Comparison of ENCODE assay signal across 12 mouse cellular contexts in genomic region chr6:120644346-120645299, GRCm38 (mm10). TPM values are rescaled to one million over a fixed set of nuclear protein-coding genes. Genes with fewer than 3 reads are reported as not detected.
DNase-seq lines count a peak whose midpoint lies in the region; ATAC-seq lines count a peak whose summit lies in the region.
"Had no signal": no experiment of that assay in that cellular context is flagged by ENCODE, and none has a peak within 500 bp of the region (broad histone marks: within the 10 kb centered on the region; RNA-seq: fewer than 3 reads in every experiment).

No protein-coding gene starts in this region.

- H3K36me3 ChIP-seq in heart, embryonic 12.5 days = no peaks in the 10 kb centered on the region
- H3K36me3 ChIP-seq in neural tube, embryonic 13.5 days = no peaks in the 10 kb centered on the region
- no peaks in the 10 kb centered on the region for H3K36me3 ChIP-seq in neural tube, embryonic 15.5 days
- no peaks in the 10 kb centered on the region for H3K36me3 ChIP-seq in intestine, embryonic 16.5 days (ENCODE audit: control insufficient read depth, insufficient read depth, low read length)
- H3K36me3 ChIP-seq: liver, embryonic 15.5 days had no signal

- no peak overlapping the region for H3K4me2 ChIP-seq in heart, embryonic 12.5 days
- H3K4me2 ChIP-seq in neural tube, embryonic 13.5 days = no peak overlapping the region
- H3K4me2 ChIP-seq in neural tube, embryonic 15.5 days = no peak overlapping the region
- H3K4me2 ChIP-seq in intestine, embryonic 16.5 days (ENCODE audit: low read depth, low read length) = no peak overlapping the region
- H3K4me2 ChIP-seq: liver, embryonic 15.5 days; midbrain, embryonic 11.5 days had no signal

- H3K27ac ChIP-seq in heart, embryonic 12.5 days (ENCODE audit: poor library complexity, severe bottlenecking) = no peak overlapping the region
- H3K27ac ChIP-seq in neural tube, embryonic 13.5 days (replicated peaks) = no peak overlapping the region
- no peak overlapping the region for H3K27ac ChIP-seq in neural tube, embryonic 15.5 days (replicated peaks)
- H3K27ac ChIP-seq in intestine, embryonic 16.5 days (ENCODE audit: low read length) = no peak overlapping the region
- H3K27ac ChIP-seq: liver, embryonic 15.5 days had no signal

- no peak overlapping the region for H3K4me3 ChIP-seq in heart, embryonic 12.5 days
- H3K4me3 ChIP-seq in neural tube, embryonic 13.5 days = no peak overlapping the region
- H3K4me3 ChIP-seq in neural tube, embryonic 15.5 days (replicated peaks) = no peak overlapping the region
- no peak overlapping the region for H3K4me3 ChIP-seq in intestine, embryonic 16.5 days (ENCODE audit: low read length)
- H3K4me3 ChIP-seq: liver, embryonic 15.5 days had no signal

- no peak for ATAC-seq in heart, embryonic 12.5 days (ENCODE audit: insufficient number of reproducible peaks, low FRiP score)
- 0 out of 2 replicates have a peak, but pooled peaks have one; percentile 40 for ATAC-seq in neural tube, embryonic 13.5 days (ENCODE audit: low read depth)
- ATAC-seq in neural tube, embryonic 15.5 days (ENCODE audit: low FRiP score) = no peak
- no peak for ATAC-seq in intestine, embryonic 16.5 days

- H3K27me3 ChIP-seq in heart, embryonic 12.5 days (replicated peaks) = no peaks in the 10 kb centered on the region
- H3K27me3 ChIP-seq in neural tube, embryonic 13.5 days = no peaks in the 10 kb centered on the region
- H3K27me3 ChIP-seq in neural tube, embryonic 15.5 days (replicated peaks) = no peaks in the 10 kb centered on the region
- no peaks in the 10 kb centered on the region for H3K27me3 ChIP-seq in intestine, embryonic 16.5 days (replicated peaks; ENCODE audit: control insufficient read depth, insufficient read depth, low read length)
- H3K27me3 ChIP-seq: liver, embryonic 15.5 days had no signal

- no peak overlapping the region for H3K9ac ChIP-seq in heart, embryonic 12.5 days
- no peak overlapping the region for H3K9ac ChIP-seq in neural tube, embryonic 13.5 days
- H3K9ac ChIP-seq in neural tube, embryonic 15.5 days (replicated peaks) = no peak overlapping the region
- no peak overlapping the region for H3K9ac ChIP-seq in intestine, embryonic 16.5 days (ENCODE audit: low read depth, low read length)
- H3K9ac ChIP-seq: liver, embryonic 15.5 days had no signal

- 57% methylated on average over 23 of the region's 23 CpGs for WGBS in heart, embryonic 12.5 days
- WGBS in neural tube, embryonic 13.5 days = 58% methylated on average over 23 of the region's 23 CpGs
- WGBS in neural tube, embryonic 15.5 days = 61% methylated on average over 23 of the region's 23 CpGs
- whole genome bisulfite sequencing in intestine, embryonic 16.5 days = 57% methylated on average over 23 of the region's 23 CpGs

- H3K4me1 ChIP-seq in heart, embryonic 12.5 days (replicated peaks) = peaks cover 8% of the 10 kb centered on the region
- peaks cover 5% of the 10 kb centered on the region; the same call in 1 of the 2 replicates for H3K4me1 ChIP-seq in neural tube, embryonic 13.5 days (replicated peaks)
- H3K4me1 ChIP-seq in neural tube, embryonic 15.5 days = no peaks in the 10 kb centered on the region
- H3K4me1 ChIP-seq in intestine, embryonic 16.5 days (ENCODE audit: control insufficient read depth, insufficient read depth, low read length) = no peaks in the 10 kb centered on the region

- DNase-seq in heart, adult 11 months = peak; percentile 97
- DNase-seq in heart, adult 8-10 months (ENCODE audit: low spot score) = peak; percentile 81
- DNase-seq in urinary bladder, adult 18-20 months (ENCODE audit: low spot score in 2 of 2) = no peak
- no peak for DNase-seq in urinary bladder, postnatal 25 days (ENCODE audit: low spot score)
- DNase-seq: cerebellum, adult 8-10 months; thymus, postnatal 36 days had no signal

- no peaks in the 10 kb centered on the region for H3K9me3 ChIP-seq in heart, embryonic 12.5 days (replicated peaks)
- no peaks in the 10 kb centered on the region for H3K9me3 ChIP-seq in neural tube, embryonic 13.5 days
- H3K9me3 ChIP-seq in neural tube, embryonic 15.5 days (replicated peaks) = no peaks in the 10 kb centered on the region
- no peaks in the 10 kb centered on the region for H3K9me3 ChIP-seq in intestine, embryonic 16.5 days (ENCODE audit: control insufficient read depth, low read length)
- H3K9me3 ChIP-seq: liver, embryonic 15.5 days had no signal

RNA-seq across cellular contexts. Expression of gene Cecr2, which starts 21.5 kb away (rescaled TPM):
- 1.4 and 1.9 TPM in 2 replicates for polyA plus RNA-seq in heart, embryonic 12.5 days (2016; fragmentation: Nextera tagmentation; extraction: Ambion mirVana)
- polyA plus RNA-seq in neural tube, embryonic 13.5 days (2015; fragmentation: Nextera tagmentation; extraction: Ambion mirVana) = 7.1 and 7.9 TPM in 2 replicates
- 1.4 and 1.7 TPM in 2 replicates for polyA plus RNA-seq in neural tube, embryonic 15.5 days (2015; fragmentation: Nextera tagmentation; extraction: Ambion mirVana)
- total RNA-seq in heart, adult 8-10 months (2022) = 10 to 100 TPM in 3 of 4 experiments, 1 to 10 TPM in 1; 9.2 to 22.1 (median 14.6) TPM
- 0.54 and 0.61 TPM in 2 replicates for polyA plus RNA-seq in intestine, embryonic 16.5 days (2015; fragmentation: Nextera tagmentation; extraction: Ambion mirVana)

Comparison
In these comparisons a context has a peak if more than half of its experiments do, and no peak if none do; other contexts are left out.
1. DNase-seq: peak in heart, adult 11 months (single experiment) and heart, adult 8-10 months (single experiment); none in urinary bladder, adult 18-20 months (0 of 2) and urinary bladder, postnatal 25 days (single experiment).